Mouse (Mus musculus) ES-Bruce4 (cell line): ENCODE results near the gene Myt1l. TPM values are rescaled to one million over a fixed set of nuclear protein-coding genes. Genes with fewer than 3 reads are reported as not detected.

Experiments used
- H3K27ac ChIP-seq: 2 replicates; pipeline ENCODE4 v1.5.1; 2012; ENCODE audit warnings: low read length, inconsistent platforms; ENCODE audit not compliant: insufficient read depth
- H3K27me3 ChIP-seq: 2 replicates; pipeline ENCODE4 v1.6.1; 2012; ENCODE audit warnings: mild to moderate bottlenecking, low read length, inconsistent platforms; ENCODE audit not compliant: control insufficient read depth, poor library complexity, insufficient read depth, severe bottlenecking
- H3K36me3 ChIP-seq: 2 replicates; pipeline ENCODE4 v1.6.1; 2012; ENCODE audit warnings: inconsistent platforms, mild to moderate bottlenecking, low read length, moderate library complexity; ENCODE audit not compliant: control insufficient read depth, poor library complexity, insufficient read depth, severe bottlenecking
- H3K4me1 ChIP-seq: one replicate; pipeline ENCODE4 v1.8.1; 2011; ENCODE audit warnings: low read length; ENCODE audit not compliant: control insufficient read depth, insufficient read depth
- H3K4me3 ChIP-seq: 2 replicates; pipeline ENCODE4 v1.5.1; 2011; ENCODE audit warnings: low read depth, mild to moderate bottlenecking, low read length
- H3K9ac ChIP-seq: 2 replicates; pipeline ENCODE4 v1.6.1; 2012; ENCODE audit warnings: low read depth, mild to moderate bottlenecking, inconsistent platforms; ENCODE audit not compliant: poor library complexity, severe bottlenecking
- H3K9me3 ChIP-seq: replicated peaks from 2 replicates; pipeline ENCODE4 v1.6.1; 2012; ENCODE audit warnings: mild to moderate bottlenecking, low read length, inconsistent platforms; ENCODE audit not compliant: control insufficient read depth, poor library complexity, insufficient read depth, severe bottlenecking
- CTCF ChIP-seq: IDR thresholded peaks from one replicate; pipeline ENCODE4 v1.8.1; 2011; ENCODE audit warnings: low read depth, low read length
- EP300 ChIP-seq: IDR thresholded peaks from 2 replicates; pipeline ENCODE4 v1.6.1; 2011; ENCODE audit warnings: low read depth, low read length; ENCODE audit not compliant: insufficient read depth
- POLR2A ChIP-seq: IDR thresholded peaks from one replicate; pipeline ENCODE4 v1.8.1; 2011; ENCODE audit warnings: low read length; ENCODE audit not compliant: insufficient read depth
- polyA plus RNA-seq: library from polyadenylated mRNA; stranded (reverse); fragments of >200 nt; gene quantifications from 2 replicates; pipeline ENCODE4 v1.2.4, GENCODE M21; 2011; ENCODE audit warnings: low read depth; ENCODE audit not compliant: missing spikeins, insufficient read depth, insufficient read length

Gene Myt1l
- polyA plus RNA-seq, 1 experiment = not detected

DNA sequence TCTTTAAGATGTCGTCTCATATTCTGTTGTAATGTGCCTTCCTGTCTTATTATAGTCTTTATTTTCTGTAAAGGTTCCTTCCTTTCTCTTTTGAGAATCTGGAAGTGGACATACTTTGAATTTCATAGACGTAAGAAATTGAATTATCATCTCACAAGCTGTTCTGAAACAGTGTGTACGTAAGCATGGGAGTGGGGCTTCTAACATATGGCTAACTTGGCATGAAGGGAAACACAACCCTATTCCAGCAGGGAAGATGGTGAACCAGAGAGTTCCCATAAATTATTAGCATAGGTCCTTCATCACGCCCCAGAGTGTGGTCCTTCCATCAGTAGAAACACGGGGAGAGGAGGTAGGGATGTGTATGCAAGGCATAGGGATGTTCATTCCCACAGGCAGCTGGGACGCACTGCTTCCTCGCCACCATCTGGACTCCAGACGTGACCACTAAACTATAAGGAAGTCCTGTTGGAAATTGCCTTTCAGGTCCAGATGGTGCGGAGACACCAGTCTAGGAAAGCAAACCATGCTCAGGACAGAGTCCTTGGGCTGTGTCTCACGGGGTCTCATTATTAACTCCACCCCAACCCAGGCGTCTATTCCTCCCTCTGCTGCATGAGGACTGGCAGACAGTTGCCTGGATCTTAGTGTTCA lies 111.5 kb downstream of the Myt1l start:
- TF ChIP-seq POLR2A = no peak
- TF ChIP-seq EP300 = no peak
- no peak for TF ChIP-seq CTCF
- Histone ChIP-seq H3K36me3 (no peaks in the 10 kb centered on the region), H3K4me1 (no peaks in the 10 kb centered on the region), H3K9me3 (no peaks in the 10 kb centered on the region), H3K4me3 (no peak overlapping the region), H3K27ac (no peak overlapping the region), H3K27me3 (no peaks in the 10 kb centered on the region), H3K9ac (no peak overlapping the region)

DNA sequence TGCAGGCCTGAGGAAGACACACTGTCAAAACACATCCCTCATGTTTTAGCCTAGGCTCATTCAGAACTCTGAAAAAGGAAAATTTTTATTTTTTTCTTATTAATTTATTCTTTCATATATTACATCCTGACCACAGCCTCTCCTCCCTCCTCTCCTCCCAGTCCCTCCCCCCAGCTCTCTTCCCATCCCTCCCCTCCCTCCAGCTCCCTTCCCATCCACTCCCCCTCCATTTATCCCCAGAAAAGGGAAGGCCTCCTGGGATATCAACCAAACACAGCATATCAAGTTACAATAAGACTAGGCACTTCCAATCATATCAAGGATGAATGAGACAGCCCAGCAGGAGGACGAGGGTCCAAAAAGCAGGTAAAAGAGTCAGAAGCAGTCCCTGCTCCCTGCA lies 112.0 kb downstream of the Myt1l start:
- no peak overlapping the region for H3K27ac ChIP-seq

DNA sequence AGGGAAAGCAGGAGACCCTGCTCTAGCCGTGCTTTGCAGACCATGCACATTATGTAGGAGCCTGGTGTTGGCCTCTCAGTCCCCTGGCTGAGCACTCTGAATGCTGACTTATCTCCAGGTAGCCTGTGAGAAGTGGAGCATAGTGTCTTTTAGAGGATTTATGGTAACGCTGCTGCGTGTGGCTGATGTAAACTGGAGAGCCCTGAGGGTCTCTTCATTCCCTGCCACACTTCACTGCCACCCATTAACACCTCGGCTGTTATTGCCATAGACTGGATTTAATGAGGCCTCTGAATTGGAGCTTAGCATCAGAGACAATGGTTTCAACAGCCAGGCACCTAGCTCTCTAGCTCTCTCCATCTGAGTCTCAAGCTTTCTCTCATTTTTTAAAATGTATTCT lies 114.7 kb downstream of the Myt1l start:
- Histone ChIP-seq H3K4me3 (no peak overlapping the region), H3K27me3 (no peaks in the 10 kb centered on the region), H3K4me1 (no peaks in the 10 kb centered on the region), H3K36me3 (no peaks in the 10 kb centered on the region), H3K27ac (no peak overlapping the region), H3K9me3 (no peaks in the 10 kb centered on the region), H3K9ac (no peak overlapping the region)
- no peak for TF ChIP-seq CTCF
- no peak for TF ChIP-seq EP300
- no peak for TF ChIP-seq POLR2A

More for the DNA sequence above, 112.0 kb downstream of the Myt1l start:
- TF ChIP-seq EP300 (no peak), CTCF (no peak), POLR2A (no peak)
- no peaks in the 10 kb centered on the region for H3K36me3 ChIP-seq
- H3K9ac ChIP-seq = no peak overlapping the region
- H3K27me3 ChIP-seq = no peaks in the 10 kb centered on the region
- no peaks in the 10 kb centered on the region for H3K4me1 ChIP-seq
- H3K9me3 ChIP-seq = no peaks in the 10 kb centered on the region
- no peak overlapping the region for H3K4me3 ChIP-seq

DNA sequence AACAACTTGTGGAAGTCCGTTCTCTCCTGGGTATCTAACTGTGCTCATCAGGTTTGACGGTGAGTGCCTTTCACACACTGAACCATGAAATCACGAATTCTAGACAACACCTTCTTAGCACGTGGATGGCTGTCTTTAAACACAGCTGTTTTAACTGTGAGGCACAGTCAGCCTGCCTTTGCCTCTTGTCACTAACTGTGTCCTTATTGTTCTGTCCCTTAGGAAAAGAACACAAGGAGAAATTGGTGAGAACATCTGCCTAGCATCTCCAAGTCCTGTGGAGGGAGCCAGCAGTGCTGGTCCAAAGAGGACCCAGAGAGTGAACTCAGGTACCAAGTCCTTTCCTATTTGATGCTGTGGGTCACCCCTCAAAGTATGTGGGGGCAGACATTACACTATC lies 115.9 kb downstream of the Myt1l start:
- Histone ChIP-seq H3K9me3 (no peaks in the 10 kb centered on the region), H3K27ac (no peak overlapping the region), H3K27me3 (no peaks in the 10 kb centered on the region), H3K4me3 (no peak overlapping the region), H3K36me3 (no peaks in the 10 kb centered on the region), H3K4me1 (no peaks in the 10 kb centered on the region), H3K9ac (no peak overlapping the region)
- no peak for TF ChIP-seq CTCF
- no peak for TF ChIP-seq EP300
- TF ChIP-seq POLR2A = no peak

DNA sequence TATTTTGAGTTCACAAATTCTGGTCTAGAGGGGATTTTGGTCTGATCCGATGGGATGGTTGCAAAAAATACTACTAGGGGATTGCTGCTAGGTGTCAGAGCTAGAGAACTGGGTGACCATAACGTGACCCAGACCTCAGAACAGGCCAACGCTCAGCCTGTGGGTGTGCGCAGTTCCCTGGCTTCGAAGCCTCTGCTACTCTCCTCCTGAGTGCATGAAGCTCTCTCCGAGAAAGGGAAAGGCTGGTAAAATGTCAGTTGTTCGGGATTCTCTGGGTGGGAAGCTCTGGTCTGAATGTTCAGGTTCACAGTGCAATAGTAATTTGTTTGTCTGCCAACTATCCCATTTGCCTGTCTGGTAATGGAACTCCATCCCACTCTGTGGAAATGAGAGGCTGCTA lies 116.5 kb downstream of the Myt1l start:
- Histone ChIP-seq H3K9me3 (no peaks in the 10 kb centered on the region), H3K4me1 (no peaks in the 10 kb centered on the region), H3K27me3 (no peaks in the 10 kb centered on the region), H3K9ac (no peak overlapping the region), H3K27ac (no peak overlapping the region), H3K36me3 (no peaks in the 10 kb centered on the region), H3K4me3 (no peak overlapping the region)
- TF ChIP-seq POLR2A = no peak
- no peak for TF ChIP-seq CTCF
- TF ChIP-seq EP300 = no peak

DNA sequence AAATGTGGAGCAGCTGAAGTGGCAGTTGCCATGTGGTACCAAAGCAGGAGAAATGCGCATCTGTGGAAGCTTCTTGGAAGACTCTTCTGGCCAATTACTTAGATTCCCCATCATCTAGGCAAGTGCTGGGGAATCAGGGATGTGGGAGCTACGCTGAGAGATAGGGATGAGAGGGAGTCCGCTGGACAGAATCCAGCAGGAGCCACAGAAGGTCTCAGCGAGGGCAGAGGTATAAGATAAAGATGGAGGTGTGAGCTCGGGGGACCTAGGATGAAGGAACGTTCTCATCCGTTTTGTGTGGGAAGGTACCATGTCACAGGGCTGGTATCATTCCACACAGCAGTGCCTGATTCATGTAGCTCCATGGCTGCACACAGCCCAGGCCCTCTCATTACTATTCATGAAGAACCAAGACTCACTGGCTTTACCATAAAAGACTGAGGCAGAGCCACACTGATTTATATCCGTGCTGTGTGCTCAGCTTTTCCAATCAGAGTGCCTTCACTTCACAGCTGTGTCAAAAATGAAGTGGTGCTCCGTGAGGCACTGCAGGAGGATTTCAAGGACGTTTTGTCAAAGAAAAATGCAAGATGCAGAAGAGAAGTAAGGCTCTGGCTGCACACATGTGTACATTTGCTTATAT lies 121.4 kb downstream of the Myt1l start:
- Histone ChIP-seq H3K36me3 (no peaks in the 10 kb centered on the region), H3K9me3 (no peaks in the 10 kb centered on the region), H3K27me3 (no peaks in the 10 kb centered on the region), H3K27ac (no peak overlapping the region), H3K4me1 (no peaks in the 10 kb centered on the region), H3K4me3 (no peak overlapping the region), H3K9ac (no peak overlapping the region)
- TF ChIP-seq POLR2A (no peak), CTCF (no peak), EP300 (no peak)
